Mouse (Mus musculus) liver, adult 2 months (tissue): Measurements from ENCODE around the gene Mcoln2.

Experiments used
- CTCF ChIP-seq: fragments of 200-500 bp; IDR thresholded peaks from 2 replicates; pipeline ENCODE4 v1.5.1; 2011; ENCODE audit warnings: low read depth, low read length, control low read depth
- POLR2A ChIP-seq: fragments of 200-500 bp; IDR thresholded peaks from 2 replicates; pipeline ENCODE4 v1.6.1; 2011; ENCODE audit warnings: low read length, control low read depth; ENCODE audit not compliant: insufficient read depth; ENCODE audit errors: extremely low read depth

DNA sequence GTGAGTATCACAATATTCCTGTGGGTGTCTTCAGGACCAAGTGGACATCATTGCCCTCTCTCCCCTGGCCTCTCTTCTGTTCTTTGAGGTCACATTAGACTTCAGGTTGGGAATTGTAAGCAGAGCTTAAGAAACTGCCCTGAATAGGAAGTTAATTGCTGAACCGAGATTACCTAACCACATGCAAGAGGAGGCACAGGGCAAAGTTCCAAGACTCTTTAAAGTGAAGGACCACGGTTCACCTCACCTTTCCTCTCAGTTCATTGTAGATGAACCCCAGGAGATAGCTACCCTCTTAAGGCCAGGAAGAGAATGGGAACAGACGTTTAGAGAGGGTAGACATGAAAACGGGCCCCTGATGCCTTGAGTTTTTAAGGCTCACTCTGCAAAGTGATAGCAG is 74.6 kb downstream of the Mcoln2 start:
- TF ChIP-seq CTCF (no peak), POLR2A (no peak)
